Mouse (Mus musculus) adrenal gland, postnatal 0 days (tissue): ENCODE results near the gene 1700001C02Rik. TPM values are rescaled to one million over a fixed set of nuclear protein-coding genes. Genes with fewer than 3 reads are reported as not detected.

Source experiments
- polyA plus RNA-seq: library from polyadenylated mRNA; unstranded; fragments of >200 nt; fragmentation: Nextera tagmentation; extraction: Ambion mirVana; gene quantifications from 2 replicates; pipeline ENCODE4 v1.2.1, GENCODE M21; 2015

The 1700001C02Rik gene
- not detected in 2 replicates for polyA plus RNA-seq

DNA sequence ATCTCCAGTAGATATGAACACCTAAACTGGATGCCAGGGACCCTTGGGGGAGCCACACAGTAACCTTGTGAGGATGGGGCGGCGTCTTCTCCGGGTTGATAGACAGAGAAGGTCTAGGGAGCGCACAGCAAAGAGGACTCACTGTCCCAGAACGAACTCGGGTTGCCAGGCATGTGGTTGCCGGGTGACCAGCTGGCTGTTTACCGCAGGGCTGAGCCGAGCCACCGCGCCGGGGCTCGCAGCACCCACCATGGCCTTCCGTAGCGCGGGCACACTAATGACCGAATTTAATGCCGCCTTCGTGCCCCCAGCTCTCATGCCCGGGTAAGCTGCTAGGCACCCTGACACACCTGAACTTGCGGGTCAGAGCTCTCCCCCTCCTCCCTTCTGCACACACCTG is at the start of gene 1700001C02Rik:
1700001C02Rik (plus strand) TSS at position 187 of the 400 bp plus-strand sequence.

GRCm38 (mm10) chr5:30461821-30462220 is 4.0 kb upstream of the 1700001C02Rik start, which contains the start of gene Otof:
TSS of gene Otof (minus strand) at chr5:30461932.

Other genes with a start within 250 kb of the 1700001C02Rik start
- gene Selenoi, start 233.5 kb upstream of the 1700001C02Rik start, polyA plus RNA-seq = 6.1 and 10.8 TPM in 2 replicates
- 0.79 and 1.4 TPM in 2 replicates for gene Drc1, start 184.7 kb upstream of the 1700001C02Rik start, polyA plus RNA-seq
- 0.03 and 0.22 TPM in 2 replicates for gene Otof, start 4.1 kb upstream of the 1700001C02Rik start, polyA plus RNA-seq
- 1.6 and 1.8 TPM in 2 replicates for gene Cib4, start 79.8 kb downstream of the 1700001C02Rik start, polyA plus RNA-seq
- gene Kcnk3, start 122.1 kb downstream of the 1700001C02Rik start, polyA plus RNA-seq = 226 and 521 TPM in 2 replicates
- 20.7 and 33.1 TPM in 2 replicates for gene Slc35f6, start 181.9 kb downstream of the 1700001C02Rik start, polyA plus RNA-seq
- 101 and 119 TPM in 2 replicates for gene Cenpa, start 200.7 kb downstream of the 1700001C02Rik start, polyA plus RNA-seq
- gene Dpysl5, start 245.5 kb downstream of the 1700001C02Rik start, polyA plus RNA-seq = 7.5 and 31.0 TPM in 2 replicates